Comparison of ENCODE assay signal across 25 mouse cellular contexts in genomic region chr4:77721908-77722307, GRCm38 (mm10).
DNase-seq lines count a peak whose midpoint lies in the region; ATAC-seq lines count a peak whose summit lies in the region.
"Had no signal": no experiment of that assay in that cellular context is flagged by ENCODE, and none has a peak within 500 bp of the region (broad histone marks: within the 10 kb centered on the region; RNA-seq: fewer than 3 reads in every experiment).

No protein-coding gene starts in this region.

- DNase-seq in frontal cortex, postnatal 25 days (ENCODE audit: low spot score in 2 of 2): no peak
- DNase-seq in neural tube, embryonic 10.5 days (ENCODE audit: extremely low spot score, low spot score): no peak
- DNase-seq in thymus, postnatal 10 days (ENCODE audit: low spot score in 2 of 2): no peak
- no peak for DNase-seq in adrenal gland, adult (ENCODE audit: inconsistent age in 2 of 2, low spot score in 1 of 2)
- DNase-seq: adrenal gland, postnatal 14 days; cerebellum, adult 18-20 months; cerebellum, postnatal 14 days; heart, adult 2 months; heart, postnatal 4 days; kidney, adult 18-20 months; kidney, postnatal 25 days; liver; lung, adult 2 months; lung, postnatal 10 days had no signal

- H3K4me3 ChIP-seq in neural tube, embryonic 13.5 days: no peak overlapping the region
- H3K4me3 ChIP-seq in hindbrain, embryonic 16.5 days (ENCODE audit: low read length): no peak overlapping the region
- no peak overlapping the region for H3K4me3 ChIP-seq in neural tube, embryonic 14.5 days (ENCODE audit: low read depth, low read length)
- H3K4me3 ChIP-seq: forebrain, embryonic 15.5 days; heart, adult 2 months; heart, embryonic 12.5 days; kidney, embryonic 15.5 days; neural tube, embryonic 12.5 days had no signal

- no peak overlapping the region for H3K9ac ChIP-seq in neural tube, embryonic 13.5 days
- no peak overlapping the region for H3K9ac ChIP-seq in hindbrain, embryonic 16.5 days (ENCODE audit: low read depth, low read length)
- no peak overlapping the region for H3K9ac ChIP-seq in neural tube, embryonic 14.5 days (replicated peaks; ENCODE audit: low read depth, low read length)
- H3K9ac ChIP-seq: forebrain, embryonic 15.5 days; heart, embryonic 12.5 days; kidney, embryonic 15.5 days; liver, embryonic 14.5 days; neural tube, embryonic 12.5 days had no signal

- ATAC-seq in frontal cortex, adult (ENCODE audit: low TSS enrichment): peak; percentile 38; the same call in 1 of the 2 replicates
- peak; percentile 69; the same call in 1 of the 2 replicates for ATAC-seq in neural tube, embryonic 13.5 days (ENCODE audit: low read depth)
- peak; percentile 65 for ATAC-seq in hindbrain, embryonic 16.5 days
- ATAC-seq in neural tube, embryonic 14.5 days (ENCODE audit: low read depth): peak; percentile 60; the same call in 1 of the 2 replicates
- ATAC-seq: forebrain, embryonic 15.5 days had no signal

- WGBS in neural tube, embryonic 13.5 days: 58% methylated on average over 6 of the region's 6 CpGs
- WGBS in hindbrain, embryonic 16.5 days: 58% methylated on average over 6 of the region's 6 CpGs
- 54% methylated on average over 6 of the region's 6 CpGs for WGBS in neural tube, embryonic 14.5 days

- no peaks in the 10 kb centered on the region for H3K27me3 ChIP-seq in neural tube, embryonic 13.5 days
- no peaks in the 10 kb centered on the region for H3K27me3 ChIP-seq in hindbrain, embryonic 16.5 days (replicated peaks; ENCODE audit: control insufficient read depth, insufficient read depth, low read length)
- H3K27me3 ChIP-seq in neural tube, embryonic 14.5 days (ENCODE audit: control insufficient read depth, insufficient read depth, low read length): no peaks in the 10 kb centered on the region
- H3K27me3 ChIP-seq: forebrain, embryonic 15.5 days; heart, embryonic 12.5 days; kidney, embryonic 15.5 days; neural tube, embryonic 12.5 days had no signal

- H3K36me3 ChIP-seq in neural tube, embryonic 13.5 days: no peaks in the 10 kb centered on the region
- H3K36me3 ChIP-seq in hindbrain, embryonic 16.5 days (ENCODE audit: control insufficient read depth, insufficient read depth, low read length): no peaks in the 10 kb centered on the region
- no peaks in the 10 kb centered on the region for H3K36me3 ChIP-seq in neural tube, embryonic 14.5 days (ENCODE audit: control insufficient read depth, insufficient read depth, low read length)
- H3K36me3 ChIP-seq: forebrain, embryonic 15.5 days; G1E; heart, embryonic 12.5 days; kidney, embryonic 15.5 days; neural tube, embryonic 12.5 days had no signal

- no peak overlapping the region for H3K4me2 ChIP-seq in neural tube, embryonic 13.5 days
- no peak overlapping the region for H3K4me2 ChIP-seq in hindbrain, embryonic 16.5 days (ENCODE audit: low read length)
- no peak overlapping the region for H3K4me2 ChIP-seq in neural tube, embryonic 14.5 days (ENCODE audit: low read depth, low read length)
- H3K4me2 ChIP-seq: forebrain, embryonic 15.5 days; heart, embryonic 12.5 days; kidney, embryonic 15.5 days; neural tube, embryonic 12.5 days had no signal

- peaks cover 3% of the 10 kb centered on the region; the same call in 1 of the 2 replicates for H3K4me1 ChIP-seq in neural tube, embryonic 13.5 days (replicated peaks)
- H3K4me1 ChIP-seq in hindbrain, embryonic 16.5 days (ENCODE audit: control insufficient read depth, insufficient read depth, low read depth, low read length): no peaks in the 10 kb centered on the region
- H3K4me1 ChIP-seq in neural tube, embryonic 14.5 days (ENCODE audit: control insufficient read depth, insufficient read depth, low read length): no peaks in the 10 kb centered on the region
- H3K4me1 ChIP-seq: forebrain, embryonic 15.5 days; heart, embryonic 12.5 days; kidney, embryonic 15.5 days; neural tube, embryonic 12.5 days had no signal

- peak overlapping the region; percentile 15; the same call in 1 of the 2 replicates for H3K27ac ChIP-seq in neural tube, embryonic 13.5 days (replicated peaks)
- no peak overlapping the region; the same call in 1 of the 2 replicates for H3K27ac ChIP-seq in hindbrain, embryonic 16.5 days (ENCODE audit: low read depth, low read length)
- H3K27ac ChIP-seq in neural tube, embryonic 14.5 days (ENCODE audit: low read depth, low read length): peak overlapping the region; percentile 13; the same call in 1 of the 2 replicates
- H3K27ac ChIP-seq: forebrain, embryonic 15.5 days; heart, adult 2 months; kidney, embryonic 15.5 days; liver, embryonic 14.5 days; macrophage; neural tube, embryonic 12.5 days had no signal

- H3K9me3 ChIP-seq in neural tube, embryonic 13.5 days: no peaks in the 10 kb centered on the region
- H3K9me3 ChIP-seq in hindbrain, embryonic 16.5 days (ENCODE audit: control insufficient read depth, low read length): no peaks in the 10 kb centered on the region
- H3K9me3 ChIP-seq in neural tube, embryonic 14.5 days (ENCODE audit: control insufficient read depth, low read length): no peaks in the 10 kb centered on the region
- H3K9me3 ChIP-seq: forebrain, embryonic 15.5 days; heart, embryonic 12.5 days; kidney, embryonic 15.5 days; neural tube, embryonic 12.5 days had no signal
